Mouse (Mus musculus) gastrocnemius, postnatal 10 days (tissue): Measurements from ENCODE around the gene Afdn. TPM values are rescaled to one million over a fixed set of nuclear protein-coding genes. Genes with fewer than 3 reads are reported as not detected.
"Not testable (repeated sequence)": the region's sequence is repeated elsewhere in the genome, so short reads cannot be mapped to it uniquely, and the experiment has no call there.

ENCODE experiments used
- DNase-seq: peaks from one replicate; pipeline ENCODE4 v3.0.0; 2021; ENCODE audit warnings: mixed read lengths
- total RNA-seq, 2 experiments: library from RNA; stranded (reverse); gene quantifications; 2 replicates each; pipeline ENCODE4 v1.2.3; 2021

Gene Afdn
- total RNA-seq, 2 experiments from 2014 or later: 79.9 to 99.8 TPM

GRCm38 (mm10) chr17:13778865-13779264 lies 18.5 kb downstream of the Afdn start:
- DNase-seq: no peak

- DNase-seq: no peak
Measured at GRCm38 (mm10) chr17:13781948-13782347, 21.6 kb downstream of the Afdn start.

GRCm38 (mm10) chr17:13783469-13783868 lies 23.1 kb downstream of the Afdn start:
- DNase-seq: no peak

GRCm38 (mm10) chr17:13790033-13790432 lies 29.7 kb downstream of the Afdn start:
- not testable (repeated sequence) for DNase-seq

- no peak for DNase-seq
Measured at GRCm38 (mm10) chr17:13797691-13798090, 37.4 kb downstream of the Afdn start.

- no peak for DNase-seq
Measured at GRCm38 (mm10) chr17:13802836-13803408, 42.6 kb downstream of the Afdn start.

GRCm38 (mm10) chr17:13806016-13806415 lies 45.7 kb downstream of the Afdn start:
- no peak for DNase-seq

- DNase-seq: no peak
Measured at GRCm38 (mm10) chr17:13817789-13818188, 57.5 kb downstream of the Afdn start.

- DNase-seq: no peak
Measured at GRCm38 (mm10) chr17:13819342-13819741, 59.0 kb downstream of the Afdn start.

GRCm38 (mm10) chr17:13820676-13821075 lies 60.3 kb downstream of the Afdn start:
- no peak for DNase-seq

- no peak for DNase-seq
Measured at GRCm38 (mm10) chr17:13825421-13825820, 65.1 kb downstream of the Afdn start.

- DNase-seq: no peak
Measured at GRCm38 (mm10) chr17:13830234-13830633, 69.9 kb downstream of the Afdn start.

GRCm38 (mm10) chr17:13830636-13831341 lies 70.5 kb downstream of the Afdn start:
- no peak for DNase-seq

GRCm38 (mm10) chr17:13835876-13836275 lies 75.5 kb downstream of the Afdn start:
- no peak for DNase-seq

GRCm38 (mm10) chr17:13850175-13850574 lies 89.8 kb downstream of the Afdn start:
- no peak for DNase-seq

GRCm38 (mm10) chr17:13853883-13854282 lies 93.5 kb downstream of the Afdn start:
- DNase-seq: not testable (repeated sequence)

- DNase-seq: no peak
Measured at GRCm38 (mm10) chr17:13855396-13855795, 95.1 kb downstream of the Afdn start.

GRCm38 (mm10) chr17:13856429-13857090 lies 96.2 kb downstream of the Afdn start:
- no peak for DNase-seq

- DNase-seq: no peak
Measured at GRCm38 (mm10) chr17:13865340-13865739, 105.0 kb downstream of the Afdn start.

- DNase-seq: no peak
Measured at GRCm38 (mm10) chr17:13866951-13867351, 106.6 kb downstream of the Afdn start.

GRCm38 (mm10) chr17:13867475-13867874 lies 107.1 kb downstream of the Afdn start:
- DNase-seq: no peak

GRCm38 (mm10) chr17:13870236-13870635 lies 109.9 kb downstream of the Afdn start:
- no peak for DNase-seq

- peak; percentile 24 for DNase-seq
Measured at GRCm38 (mm10) chr17:13874245-13874644, 113.9 kb downstream of the Afdn start.

- no peak for DNase-seq
Measured at GRCm38 (mm10) chr17:13877460-13877859, 117.1 kb downstream of the Afdn start.
